Mouse (Mus musculus) liver, postnatal 0 days (tissue): ENCODE measurements around the gene Casp7.

Source experiments
- CTCF ChIP-seq: sonication (generic); IDR thresholded peaks from 2 replicates; pipeline ENCODE4 v1.5.1; 2016; ENCODE audit warnings: antibody characterized with exemption, low read depth
- EP300 ChIP-seq: IDR thresholded peaks from 2 replicates; pipeline ENCODE4 v1.6.1; 2016; ENCODE audit warnings: antibody characterized with exemption, low read depth, mild to moderate bottlenecking

DNA sequence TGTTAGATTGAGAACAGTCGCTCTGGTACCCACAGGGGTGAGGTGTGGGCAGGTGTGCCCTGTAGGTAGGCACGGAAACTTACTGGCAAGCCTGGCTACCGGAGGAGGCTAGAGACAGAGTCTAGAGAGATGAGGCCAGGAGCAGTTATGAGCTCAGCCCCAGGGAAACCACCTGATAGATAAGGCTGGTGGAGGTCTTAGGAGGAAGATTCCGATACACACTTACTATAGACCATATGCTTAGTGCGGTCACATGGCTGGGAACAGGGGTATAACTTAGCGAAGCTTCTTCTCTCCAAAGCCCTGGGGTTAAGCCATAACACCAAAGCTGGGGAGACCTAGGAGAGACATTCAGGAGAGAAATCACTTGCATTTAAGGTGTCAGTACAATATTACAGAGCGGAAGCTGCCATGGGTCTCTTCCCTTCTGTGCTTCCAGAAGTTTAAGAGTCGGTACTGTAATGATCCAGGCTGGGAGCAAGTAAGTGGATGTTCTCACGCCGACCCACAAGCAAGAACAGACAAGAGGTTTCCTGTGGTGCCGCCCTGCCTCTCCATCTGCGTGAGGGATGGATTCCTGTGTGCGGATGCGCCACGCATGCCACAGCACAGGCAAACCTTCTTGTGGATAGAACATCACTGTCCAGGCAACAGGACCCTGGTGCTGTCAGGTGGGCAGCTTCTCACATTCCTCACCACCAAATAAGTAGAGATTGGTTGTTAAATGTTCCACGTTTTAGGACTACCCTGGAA lies 1.6 kb upstream of the Casp7 start:
- TF ChIP-seq CTCF: no peak
- TF ChIP-seq EP300: no peak
